In the genomic region with DNA sequence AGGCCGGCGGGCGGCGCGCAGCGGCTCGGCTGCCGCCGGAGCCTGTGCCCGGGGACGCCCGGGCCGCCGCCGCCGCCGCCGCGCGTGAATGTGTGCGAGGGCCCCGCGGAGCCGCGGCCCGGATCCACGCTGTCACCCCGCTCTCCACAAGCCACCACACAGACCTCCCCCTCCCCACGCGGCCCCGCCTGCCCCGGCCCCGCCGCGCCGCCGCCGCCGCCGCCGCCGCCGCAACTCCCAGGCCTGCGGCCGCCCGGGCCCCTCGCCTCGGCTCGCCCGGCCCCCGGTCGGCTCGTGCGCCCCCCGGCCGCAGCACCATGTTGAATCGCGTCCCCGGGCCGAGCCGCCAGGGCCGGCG, we compare ENCODE assay signal across 8 mouse cellular contexts. TPM values are rescaled to one million over a fixed set of nuclear protein-coding genes. Genes with fewer than 3 reads are reported as not detected.
DNase-seq lines count a peak whose midpoint lies in the region; ATAC-seq and TF ChIP-seq lines count a peak whose summit lies in the region.

No protein-coding gene starts in this region.

- H3K9me3 ChIP-seq in lung, embryonic 14.5 days (ENCODE audit: low read depth, low read length): no peaks in the 10 kb centered on the region
- no peaks in the 10 kb centered on the region for H3K9me3 ChIP-seq in embryonic facial prominence, embryonic 13.5 days
- no peaks in the 10 kb centered on the region for H3K9me3 ChIP-seq in neural tube, embryonic 12.5 days

- no peak for DNase-seq in lung, embryonic 14.5 days
- DNase-seq in lung, postnatal 36 days: no peak
- no peak for DNase-seq in layer of hippocampus, postnatal 25 days (ENCODE audit: extremely low spot score in 1 of 2, low spot score in 1 of 2)
- DNase-seq in cerebellum, adult 11 months: no peak
- DNase-seq in adrenal gland, postnatal 4 days (ENCODE audit: low spot score in 2 of 2): no peak

- peaks cover 8% of the 10 kb centered on the region; the same call in 1 of the 2 replicates for H3K4me1 ChIP-seq in lung, embryonic 14.5 days (ENCODE audit: insufficient read depth)
- H3K4me1 ChIP-seq in embryonic facial prominence, embryonic 13.5 days: peaks cover 30% of the 10 kb centered on the region
- H3K4me1 ChIP-seq in neural tube, embryonic 12.5 days: peaks cover 16% of the 10 kb centered on the region

- TF ChIP-seq CTCF in lung, embryonic 14.5 days (IDR thresholded peaks at IDR 0.05; ENCODE audit: low read depth): no peak

- H3K9ac ChIP-seq in lung, embryonic 14.5 days: peak overlapping the region; percentile 100
- peak overlapping the region; percentile 99 for H3K9ac ChIP-seq in embryonic facial prominence, embryonic 13.5 days
- peak overlapping the region; percentile 99 for H3K9ac ChIP-seq in neural tube, embryonic 12.5 days

- peak; percentile 10 for ATAC-seq in lung, embryonic 14.5 days (ENCODE audit: insufficient read depth)
- peak; percentile 40 for ATAC-seq in embryonic facial prominence, embryonic 13.5 days (ENCODE audit: insufficient number of reproducible peaks, insufficient read depth, low FRiP score, low TSS enrichment, low read depth)
- ATAC-seq in inflammation-experienced regulatory T-cells, adult 6 months: peak; percentile 19
- peak; percentile 41 for ATAC-seq in neural tube, embryonic 12.5 days (ENCODE audit: low FRiP score, low read depth)

- H3K27me3 ChIP-seq in lung, embryonic 14.5 days (ENCODE audit: insufficient read depth, low read length): no peaks in the 10 kb centered on the region
- H3K27me3 ChIP-seq in embryonic facial prominence, embryonic 13.5 days: no peaks in the 10 kb centered on the region
- H3K27me3 ChIP-seq in neural tube, embryonic 12.5 days (replicated peaks): no peaks in the 10 kb centered on the region

- H3K27ac ChIP-seq in lung, embryonic 14.5 days (ENCODE audit: low read depth): peak overlapping the region; percentile 100
- H3K27ac ChIP-seq in embryonic facial prominence, embryonic 13.5 days: peak overlapping the region; percentile 100
- H3K27ac ChIP-seq in neural tube, embryonic 12.5 days: peak overlapping the region; percentile 100

- H3K36me3 ChIP-seq in lung, embryonic 14.5 days (ENCODE audit: insufficient read depth): no peaks in the 10 kb centered on the region; the same call in 1 of the 2 replicates
- 0 out of 2 replicates have a peak, but pooled peaks cover 3% of the 10 kb centered on the region for H3K36me3 ChIP-seq in embryonic facial prominence, embryonic 13.5 days
- H3K36me3 ChIP-seq in neural tube, embryonic 12.5 days: no peaks in the 10 kb centered on the region

- WGBS in lung, embryonic 14.5 days: under 1% methylated on average over 41 of the region's 63 CpGs
- WGBS in embryonic facial prominence, embryonic 13.5 days: 0% methylated on average over 20 of the region's 63 CpGs
- WGBS in neural tube, embryonic 12.5 days: under 1% methylated on average over 58 of the region's 63 CpGs

- H3K4me2 ChIP-seq in lung, embryonic 14.5 days: peak overlapping the region; percentile 91
- peak overlapping the region; percentile 87 for H3K4me2 ChIP-seq in embryonic facial prominence, embryonic 13.5 days
- H3K4me2 ChIP-seq in neural tube, embryonic 12.5 days (replicated peaks): peak overlapping the region; percentile 75; the same call in 1 of the 2 replicates

- H3K4me3 ChIP-seq in lung, embryonic 14.5 days (ENCODE audit: low read depth, low read length): peak overlapping the region; percentile 90
- H3K4me3 ChIP-seq in embryonic facial prominence, embryonic 13.5 days: peak overlapping the region; percentile 87
- H3K4me3 ChIP-seq in neural tube, embryonic 12.5 days: peak overlapping the region; percentile 93

RNA-seq across cellular contexts. Expression of a gene that starts 0.4 kb away (rescaled TPM):
- 30.3 and 31.6 TPM in 2 replicates for polyA plus RNA-seq in lung, embryonic 14.5 days (2014; fragmentation: Nextera tagmentation; extraction: Ambion mirVana)
- polyA plus RNA-seq in embryonic facial prominence, embryonic 13.5 days (2015; fragmentation: Nextera tagmentation; extraction: Ambion mirVana): 25.9 and 29.5 TPM in 2 replicates
- 10 to 100 TPM; 13.7 to 21.7 (median 17.0) TPM for polyA plus RNA-seq in inflammation-experienced regulatory T-cells, adult 6 months (2017; shearing (Covaris generic))
- 32.1 and 32.4 TPM in 2 replicates for polyA plus RNA-seq in neural tube, embryonic 12.5 days (2016; fragmentation: Nextera tagmentation; extraction: Ambion mirVana)
- total RNA-seq in layer of hippocampus, postnatal 25 days (2021): 10 to 100 TPM; 32.0 to 37.1 TPM
- 10 to 100 TPM; 63.6 to 69.3 TPM for total RNA-seq in adrenal gland, postnatal 4 days (2021)
